Mouse (Mus musculus) embryonic facial prominence, embryonic 10.5 days (tissue): ENCODE measurements at regions not wholly inside any gene's neighbourhood (a gene's known extent, or its start where the extent isn't known, plus 50 kb on each side); places are given as distances from the start of the nearest gene placed in this dataset.
A peak's percentile ranks its signal among the peaks of the same experiment; 100 is the strongest.

Source experiments
- DNase-seq: peaks from one replicate; pipeline ENCODE4 v3.0.0-alpha.2; 2017; ENCODE audit warnings: low spot score
- H3K27ac ChIP-seq: fragments of 300-500 bp; sonication (generic); replicated peaks from 2 replicates; pipeline ENCODE4 v1.5.1; 2016; ENCODE audit warnings: mild to moderate bottlenecking
- H3K27me3 ChIP-seq: fragments of 300-500 bp; sonication (generic); replicated peaks from 2 replicates; pipeline ENCODE4 v1.6.1; 2016; ENCODE audit warnings: low read depth, mild to moderate bottlenecking; ENCODE audit not compliant: poor library complexity, severe bottlenecking
- H3K36me3 ChIP-seq: fragments of 300-500 bp; sonication (generic); replicated peaks from 2 replicates; pipeline ENCODE4 v1.6.1; 2016; ENCODE audit warnings: mild to moderate bottlenecking, moderate library complexity
- H3K4me1 ChIP-seq: fragments of 300-500 bp; sonication (generic); 2 replicates; pipeline ENCODE4 v1.6.1; 2016
- H3K4me3 ChIP-seq: fragments of 300-500 bp; sonication (generic); 2 replicates; pipeline ENCODE4 v1.5.1; 2016; ENCODE audit warnings: mild to moderate bottlenecking, moderate library complexity
- H3K9me3 ChIP-seq: fragments of 300-500 bp; sonication (generic); 2 replicates; pipeline ENCODE4 v1.6.1; 2016; ENCODE audit warnings: mild to moderate bottlenecking
- WGBS: fragments of 180-500 bp; shearing (Covaris S2); methylation state at CpG from one replicate; pipeline ENCODE4 v1.1.7; 2016; 5-methylcytosine and 5-hydroxymethylcytosine counted together

- Histone ChIP-seq H3K9me3 (no peaks in the 10 kb centered on the region), H3K27ac (no peak overlapping the region), H3K4me1 (peaks cover 23% of the 10 kb centered on the region), H3K36me3 (no peaks in the 10 kb centered on the region), H3K4me3 (no peak overlapping the region), H3K27me3 (no peaks in the 10 kb centered on the region)
- 84% methylated on average over 9 of the region's 9 CpGs for WGBS
- no peak for DNase-seq
Measured at GRCm38 (mm10) chr15:96877271-96877670, 177.7 kb upstream of the Slc38a2 start.

- no peak overlapping the region for H3K4me3 ChIP-seq
- no peaks in the 10 kb centered on the region for H3K9me3 ChIP-seq
- DNase-seq = peak; percentile 64
- no peaks in the 10 kb centered on the region for H3K27me3 ChIP-seq
- WGBS = 43% methylated on average over 8 of the region's 8 CpGs
- H3K27ac ChIP-seq = no peak overlapping the region; the same call in 1 of the 2 replicates
- H3K4me1 ChIP-seq = peaks cover 23% of the 10 kb centered on the region
- no peaks in the 10 kb centered on the region for H3K36me3 ChIP-seq
Measured at GRCm38 (mm10) chr15:96874145-96874544, 174.6 kb upstream of the Slc38a2 start.

GRCm38 (mm10) chr15:96873562-96873961 is 174.0 kb upstream of the Slc38a2 start:
- DNase-seq = no peak
- H3K4me3 ChIP-seq = no peak overlapping the region
- H3K9me3 ChIP-seq = no peaks in the 10 kb centered on the region
- H3K27me3 ChIP-seq = no peaks in the 10 kb centered on the region
- H3K27ac ChIP-seq = peak overlapping the region; percentile 57; the same call in 1 of the 2 replicates
- WGBS = 83% methylated on average over 7 of the region's 7 CpGs
- H3K4me1 ChIP-seq = peaks cover 23% of the 10 kb centered on the region
- no peaks in the 10 kb centered on the region for H3K36me3 ChIP-seq

- H3K4me3 ChIP-seq = no peak overlapping the region
- no peaks in the 10 kb centered on the region for H3K27me3 ChIP-seq
- peaks cover 23% of the 10 kb centered on the region for H3K4me1 ChIP-seq
- no peaks in the 10 kb centered on the region for H3K36me3 ChIP-seq
- no peaks in the 10 kb centered on the region for H3K9me3 ChIP-seq
- DNase-seq = no peak
- WGBS = 54% methylated on average over 4 of the region's 4 CpGs
- peak overlapping the region; percentile 57; the same call in 1 of the 2 replicates for H3K27ac ChIP-seq
Measured at GRCm38 (mm10) chr15:96873126-96873525, 173.6 kb upstream of the Slc38a2 start.

- Histone ChIP-seq H3K4me3 (no peak overlapping the region), H3K27me3 (no peaks in the 10 kb centered on the region), H3K4me1 (no peaks in the 10 kb centered on the region), H3K36me3 (no peaks in the 10 kb centered on the region), H3K9me3 (no peaks in the 10 kb centered on the region), H3K27ac (no peak overlapping the region)
- DNase-seq = no peak
- 84% methylated on average over 7 of the region's 7 CpGs for WGBS
Measured at GRCm38 (mm10) chr15:96867701-96868100, 168.2 kb upstream of the Slc38a2 start.

- H3K9me3 ChIP-seq = no peaks in the 10 kb centered on the region
- 93% methylated on average over 7 of the region's 7 CpGs for WGBS
- H3K27ac ChIP-seq = no peak overlapping the region
- H3K4me1 ChIP-seq = no peaks in the 10 kb centered on the region
- no peaks in the 10 kb centered on the region for H3K27me3 ChIP-seq
- no peak overlapping the region for H3K4me3 ChIP-seq
- no peaks in the 10 kb centered on the region for H3K36me3 ChIP-seq
- DNase-seq = no peak
Measured at GRCm38 (mm10) chr15:96865932-96866331, 166.4 kb upstream of the Slc38a2 start.

- H3K4me3 ChIP-seq = no peak overlapping the region
- no peak for DNase-seq
- WGBS = 73% methylated on average over 3 of the region's 3 CpGs
- no peaks in the 10 kb centered on the region for H3K4me1 ChIP-seq
- H3K36me3 ChIP-seq = no peaks in the 10 kb centered on the region
- no peaks in the 10 kb centered on the region for H3K9me3 ChIP-seq
- no peaks in the 10 kb centered on the region for H3K27me3 ChIP-seq
- H3K27ac ChIP-seq = no peak overlapping the region
Measured at GRCm38 (mm10) chr15:96857709-96858108, 158.2 kb upstream of the Slc38a2 start.

- DNase-seq = no peak
- Histone ChIP-seq H3K36me3 (no peaks in the 10 kb centered on the region), H3K9me3 (no peaks in the 10 kb centered on the region), H3K4me3 (no peak overlapping the region), H3K27ac (no peak overlapping the region), H3K27me3 (no peaks in the 10 kb centered on the region), H3K4me1 (no peaks in the 10 kb centered on the region)
- 91% methylated on average over 21 of the region's 21 CpGs for WGBS
Measured at GRCm38 (mm10) chr15:96851970-96852768, 152.6 kb upstream of the Slc38a2 start.

- peak; percentile 40 for DNase-seq
- 77% methylated on average over 2 of the region's 2 CpGs for WGBS
- Histone ChIP-seq H3K4me1 (no peaks in the 10 kb centered on the region), H3K27ac (no peak overlapping the region), H3K36me3 (no peaks in the 10 kb centered on the region), H3K9me3 (no peaks in the 10 kb centered on the region), H3K4me3 (no peak overlapping the region), H3K27me3 (no peaks in the 10 kb centered on the region)
Measured at GRCm38 (mm10) chr15:96848150-96848549, 148.6 kb upstream of the Slc38a2 start.

- no peaks in the 10 kb centered on the region for H3K36me3 ChIP-seq
- no peaks in the 10 kb centered on the region for H3K27me3 ChIP-seq
- no peak overlapping the region for H3K27ac ChIP-seq
- H3K4me1 ChIP-seq = peaks cover 3% of the 10 kb centered on the region; the same call in 1 of the 2 replicates
- H3K4me3 ChIP-seq = no peak overlapping the region
- H3K9me3 ChIP-seq = no peaks in the 10 kb centered on the region
- DNase-seq = no peak
- 86% methylated on average over 6 of the region's 6 CpGs for WGBS
Measured at GRCm38 (mm10) chr15:96845221-96845620, 145.7 kb upstream of the Slc38a2 start.

GRCm38 (mm10) chr15:96844290-96844689 is 144.8 kb upstream of the Slc38a2 start:
- Histone ChIP-seq H3K4me3 (no peak overlapping the region), H3K27me3 (no peaks in the 10 kb centered on the region), H3K9me3 (no peaks in the 10 kb centered on the region), H3K27ac (no peak overlapping the region), H3K36me3 (no peaks in the 10 kb centered on the region), H3K4me1 (peaks cover 3% of the 10 kb centered on the region; the same call in 1 of the 2 replicates)
- no peak for DNase-seq
- 95% methylated on average over 4 of the region's 4 CpGs for WGBS

GRCm38 (mm10) chr15:96843589-96843988 is 144.1 kb upstream of the Slc38a2 start:
- Histone ChIP-seq H3K36me3 (no peaks in the 10 kb centered on the region), H3K27me3 (no peaks in the 10 kb centered on the region), H3K27ac (no peak overlapping the region), H3K4me1 (peaks cover 3% of the 10 kb centered on the region; the same call in 1 of the 2 replicates), H3K4me3 (no peak overlapping the region), H3K9me3 (no peaks in the 10 kb centered on the region)
- no peak for DNase-seq
- 86% methylated on average over 7 of the region's 7 CpGs for WGBS

GRCm38 (mm10) chr15:96842881-96843280 is 143.4 kb upstream of the Slc38a2 start:
- no peaks in the 10 kb centered on the region for H3K36me3 ChIP-seq
- peaks cover 3% of the 10 kb centered on the region; the same call in 1 of the 2 replicates for H3K4me1 ChIP-seq
- no peak overlapping the region for H3K4me3 ChIP-seq
- no peaks in the 10 kb centered on the region for H3K9me3 ChIP-seq
- DNase-seq = no peak
- 81% methylated on average over 3 of the region's 3 CpGs for whole genome bisulfite sequencing
- H3K27ac ChIP-seq = no peak overlapping the region
- no peaks in the 10 kb centered on the region for H3K27me3 ChIP-seq
